Mouse (Mus musculus) urinary bladder, postnatal 36 days (tissue): ENCODE data around the gene Adal.
"Not testable (repeated sequence)": the region's sequence is repeated elsewhere in the genome, so short reads cannot be mapped to it uniquely, and the experiment has no call there.

Experiments
- DNase-seq, 2 experiments: peaks; one replicate each; pipeline ENCODE4 v3.0.0; 2022; ENCODE audit warnings: low spot score in 2 of 2, mixed read lengths in 1 of 2

Gene Adal

GRCm38 (mm10) chr2:121140018-121140882 lies at the start of gene Adal, which contains the start of gene Lcmt2:
Gene Adal (plus strand): TSS chr2:121140428.
Gene Lcmt2 (minus strand): TSS chr2:121140653.
- DNase-seq = peak; percentile 88 to 91

- peak; percentile 57 to 64 for DNase-seq
Observed at GRCm38 (mm10) chr2:121102051-121102450, 38.2 kb upstream of the Adal start.

GRCm38 (mm10) chr2:121105940-121106339 lies 34.3 kb upstream of the Adal start:
- DNase-seq = no peak

DNA sequence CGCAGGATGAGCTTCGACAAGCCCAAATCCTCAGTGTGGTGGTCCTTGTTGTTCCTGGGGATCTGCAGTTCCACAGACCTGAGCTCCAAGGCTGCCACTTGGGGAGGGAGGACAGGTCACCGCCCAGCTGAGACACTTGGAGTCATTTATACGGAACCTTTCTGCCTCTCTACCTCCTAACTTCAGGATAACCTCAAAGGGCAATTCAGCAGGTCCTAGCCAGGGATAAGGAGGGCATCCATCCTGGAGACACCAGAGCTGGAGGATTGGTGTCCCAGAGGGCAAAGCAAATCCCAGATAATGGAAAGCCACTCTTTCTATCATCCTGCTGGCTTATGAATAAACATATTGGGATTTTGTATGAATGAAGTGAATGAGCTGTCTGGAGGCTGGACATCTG lies 30.5 kb upstream of the Adal start, which contains the start of gene Tgm7:
TSS of gene Tgm7 (minus strand) at position 101 of the 400 bp plus-strand sequence.
- DNase-seq = no peak

GRCm38 (mm10) chr2:121115418-121115817 lies 24.8 kb upstream of the Adal start:
- DNase-seq = no peak

GRCm38 (mm10) chr2:121119260-121119659 lies 21.0 kb upstream of the Adal start:
- DNase-seq = no peak

GRCm38 (mm10) chr2:121126302-121126701 lies 13.9 kb upstream of the Adal start:
- not testable (repeated sequence) for DNase-seq

DNA sequence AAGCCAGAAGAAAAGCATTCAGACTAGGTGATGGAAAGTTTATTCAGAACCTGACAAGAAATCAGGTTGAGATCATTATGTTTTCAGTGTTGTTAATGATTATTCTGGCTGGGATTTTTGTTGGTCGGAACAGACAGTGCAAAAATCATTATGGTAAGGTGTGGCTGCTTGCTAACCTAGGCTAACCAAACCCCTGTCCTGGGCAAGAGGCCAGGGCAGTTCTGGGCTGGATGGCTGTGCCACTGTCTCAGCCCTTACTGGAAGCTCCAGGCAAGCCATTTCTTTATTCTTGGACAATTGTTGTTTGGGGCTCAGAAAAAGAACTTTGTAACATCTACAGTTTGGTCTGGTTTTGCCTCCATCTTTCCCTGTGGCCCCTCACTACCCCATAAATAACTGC lies 12.7 kb upstream of the Adal start:
- no peak for DNase-seq

DNA sequence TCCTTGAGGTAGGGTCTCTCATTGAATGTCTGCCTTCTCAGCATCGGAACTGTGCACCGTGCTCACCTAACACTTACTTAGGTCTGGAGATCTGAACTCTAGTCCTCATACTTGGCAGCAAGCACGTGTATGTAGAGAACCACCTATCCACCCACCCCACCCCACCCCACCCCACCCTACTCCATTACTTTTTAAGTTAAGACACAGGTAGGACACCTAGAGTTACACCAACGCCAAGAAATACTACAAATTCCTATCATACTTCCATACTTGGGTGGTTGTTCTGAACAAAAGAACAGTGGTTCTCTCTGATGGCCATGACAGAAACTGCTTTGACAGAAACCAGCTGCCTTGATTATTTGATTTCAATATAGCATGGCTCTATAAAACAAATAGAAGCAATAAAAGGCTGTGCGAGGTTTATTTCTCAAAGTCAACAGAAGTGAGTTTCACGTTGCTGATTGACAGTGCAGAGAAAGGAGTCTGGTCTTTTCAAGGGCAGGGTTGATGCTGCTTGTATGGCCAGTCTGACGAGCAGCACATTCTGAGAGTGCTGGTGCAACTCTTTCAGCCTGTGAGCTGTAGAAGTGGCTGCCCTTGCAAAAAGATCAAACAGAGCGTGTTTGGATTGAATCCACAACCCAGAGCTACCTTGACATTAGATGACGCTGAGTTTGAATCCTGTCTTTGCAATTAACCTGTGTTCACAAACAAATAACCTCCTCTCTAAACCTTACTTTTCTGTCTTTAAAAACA lies 11.2 kb upstream of the Adal start:
- DNase-seq = no peak

- no peak for DNase-seq
Observed at GRCm38 (mm10) chr2:121132822-121133221, 7.4 kb upstream of the Adal start.

GRCm38 (mm10) chr2:121137371-121137770 lies 2.9 kb upstream of the Adal start:
- DNase-seq = no peak

DNA sequence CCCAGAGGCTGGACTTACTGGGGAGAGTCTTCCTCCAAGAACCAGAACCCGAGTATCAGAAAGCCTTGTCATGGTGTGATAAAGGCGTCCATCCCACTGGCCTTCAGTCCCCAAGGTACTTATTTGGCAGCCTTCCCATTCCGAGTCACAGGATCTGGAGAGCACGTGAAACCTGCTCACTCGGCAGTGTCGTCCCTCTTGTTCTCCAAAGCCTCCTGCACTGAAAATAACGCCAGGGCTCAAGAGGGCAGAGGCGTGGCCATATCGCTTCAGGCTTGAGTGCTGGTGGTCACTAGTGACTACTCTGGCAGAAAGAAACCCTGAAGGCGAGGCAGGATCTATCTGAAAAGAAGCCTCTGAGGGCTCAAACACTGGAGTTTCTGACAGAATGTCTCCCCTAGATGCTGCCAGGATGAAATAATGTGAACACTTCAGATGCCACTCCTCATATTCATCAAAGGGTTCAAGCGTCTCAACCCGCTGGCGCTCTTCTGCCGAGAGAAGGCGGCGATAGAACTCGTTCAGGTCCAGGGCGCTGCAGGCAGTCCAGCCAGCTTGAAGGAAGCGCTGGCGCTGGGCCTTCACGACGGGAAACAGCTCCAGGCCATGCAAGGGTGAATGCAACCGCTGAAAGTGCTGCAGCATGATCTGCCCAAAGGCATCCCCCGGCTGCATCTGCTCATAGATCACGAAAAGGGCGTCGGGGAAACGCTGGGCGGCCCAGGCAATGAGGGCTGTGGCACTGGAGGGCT lies 786 bp upstream of the Adal start:
- peak in 1 of 2 experiments; percentile 19 for DNase-seq

- no peak for DNase-seq
Observed at GRCm38 (mm10) chr2:121141216-121142035, 1.2 kb downstream of the Adal start.

DNA sequence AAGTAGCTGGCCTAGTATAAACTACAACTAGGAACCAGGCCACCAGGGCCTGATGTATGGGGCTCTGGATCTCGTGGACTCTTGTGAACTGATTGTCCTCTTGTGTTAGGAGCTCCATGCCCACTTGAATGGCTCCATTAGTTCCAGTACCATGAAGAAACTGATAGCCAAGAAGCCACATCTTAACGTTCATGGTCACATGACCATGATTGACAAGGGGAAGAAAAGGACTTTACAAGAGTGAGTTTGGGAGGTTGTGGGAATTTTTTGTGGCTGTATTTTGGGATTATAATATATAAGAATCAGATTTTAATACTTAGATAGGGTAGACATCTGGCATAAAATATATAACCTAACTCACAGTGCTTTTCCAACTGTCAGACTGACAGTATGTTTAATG lies 2.2 kb downstream of the Adal start:
- DNase-seq = no peak

- DNase-seq = no peak
Observed at GRCm38 (mm10) chr2:121149679-121150078, 9.5 kb downstream of the Adal start.

- DNase-seq = no peak
Observed at GRCm38 (mm10) chr2:121153100-121153499, 12.9 kb downstream of the Adal start.

DNA sequence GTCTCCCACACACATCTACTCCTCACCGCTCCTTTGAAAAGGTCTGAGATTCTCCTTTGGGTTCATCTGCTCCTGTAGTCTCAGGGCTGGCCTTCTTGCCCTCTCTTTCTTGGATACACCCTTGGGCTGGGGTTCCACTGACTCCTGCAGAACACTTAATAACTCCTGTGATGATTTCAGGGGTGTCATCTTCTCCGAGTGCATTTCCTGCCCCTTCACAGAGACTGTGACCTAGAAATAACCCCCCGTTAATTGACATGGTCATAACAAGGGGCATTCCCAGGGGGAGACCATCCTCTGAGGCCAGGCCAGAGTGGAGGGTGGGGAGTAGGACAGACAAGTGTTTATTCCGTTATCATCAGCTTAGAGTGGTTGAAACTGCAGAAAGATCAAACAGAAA lies 28.9 kb downstream of the Adal start:
- no peak for DNase-seq

DNA sequence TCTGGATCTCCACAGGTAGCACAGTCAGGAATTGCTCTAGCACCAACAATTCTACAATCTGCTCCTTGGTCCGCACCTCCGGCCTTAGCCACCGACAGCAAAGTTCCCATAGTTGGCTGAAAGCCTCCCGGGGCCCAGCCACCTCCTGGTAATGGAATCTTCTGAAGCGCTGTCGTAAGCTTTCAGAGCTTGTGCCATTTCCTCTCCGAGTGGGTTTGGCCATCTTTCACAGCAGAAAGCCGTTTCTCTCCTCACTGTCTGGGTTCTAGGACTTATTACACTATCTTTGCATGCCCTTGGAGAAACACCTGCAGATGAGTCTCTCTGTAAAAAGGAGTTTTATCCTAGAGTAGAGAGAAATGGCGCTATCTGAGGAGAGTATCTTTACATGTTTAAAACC lies 29.7 kb downstream of the Adal start:
- DNase-seq = peak; percentile 15 to 34

DNA sequence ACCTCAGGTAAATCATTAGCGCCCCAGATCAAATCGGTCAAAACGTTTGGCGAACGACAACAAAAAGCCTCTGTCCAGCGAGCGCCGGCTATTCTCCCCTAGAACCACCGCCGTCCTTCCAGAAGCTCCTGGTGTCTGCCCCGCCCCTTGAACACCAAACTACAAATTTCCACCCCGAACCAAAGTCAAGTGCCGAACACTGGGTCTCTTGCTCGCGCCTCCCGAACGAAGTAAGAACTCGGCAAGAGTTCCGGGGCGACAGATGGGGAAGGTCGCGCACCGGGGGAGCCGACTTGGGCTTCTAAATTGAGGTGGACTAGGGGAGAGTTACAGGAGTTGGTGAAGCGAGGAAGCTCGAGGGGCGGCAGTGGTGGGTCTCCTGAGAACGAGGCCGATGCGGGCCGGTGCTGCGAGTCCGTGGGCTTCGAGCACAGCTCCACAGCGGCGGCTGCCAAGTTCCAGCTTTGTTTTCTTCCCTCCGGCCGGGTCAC lies 30.3 kb downstream of the Adal start, which contains the start of gene Tubgcp4:
TSS of gene Tubgcp4 (plus strand) at position 174 of the 491 bp plus-strand sequence.
- DNase-seq = peak in 1 of 2 experiments; percentile 41

DNA sequence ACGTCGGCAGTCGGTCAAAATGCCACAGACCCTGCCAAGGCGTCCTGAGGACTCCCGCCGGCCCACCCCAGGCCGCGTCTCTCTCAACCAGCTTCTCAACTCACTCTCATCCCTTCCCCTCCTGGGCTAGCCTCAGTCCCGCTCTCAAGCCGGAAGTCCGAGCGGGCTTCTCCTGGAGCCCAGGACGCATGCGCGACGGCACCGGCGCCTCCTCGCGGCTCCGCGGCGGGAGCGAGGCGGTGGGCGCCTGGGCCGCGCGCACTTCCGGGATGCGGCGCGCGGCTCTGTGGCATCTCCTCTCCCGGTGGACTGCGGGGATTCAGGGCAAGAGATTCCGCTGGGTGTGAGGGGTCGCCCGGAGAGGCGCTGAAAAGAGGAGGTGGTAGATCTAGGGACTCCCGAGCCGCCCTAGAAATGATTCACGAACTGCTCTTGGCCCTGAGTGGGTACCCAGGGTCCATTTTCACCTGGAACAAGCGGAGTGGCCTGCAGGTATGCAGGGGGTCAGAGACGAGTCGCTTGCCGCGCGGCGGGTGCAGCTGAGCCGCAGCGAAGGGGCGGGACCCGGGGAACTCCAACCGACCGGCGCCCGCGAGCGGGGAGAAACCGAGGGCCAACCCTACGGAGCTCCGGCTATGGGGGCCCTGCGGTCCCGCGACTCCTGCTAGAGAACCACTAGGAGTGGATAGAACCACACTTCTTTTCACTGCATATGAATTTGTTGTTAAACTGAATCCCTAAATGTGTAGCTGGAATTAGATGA lies 30.9 kb downstream of the Adal start, which contains the start of gene Zscan29:
TSS of gene Zscan29 (minus strand) at position 146 of the 763 bp plus-strand sequence.
- DNase-seq = peak; percentile 81 to 87
